Mouse (Mus musculus) inflammation-experienced regulatory T-cells, adult 6 months (primary cell): ENCODE measurements at regions not wholly inside any gene's neighbourhood (a gene's known extent, or its start where the extent isn't known, plus 50 kb on each side); places are given as distances from the start of the nearest gene placed in this dataset.
A peak's percentile ranks its signal among the peaks of the same experiment; 100 is the strongest.

Source experiments
- ATAC-seq: one replicate; pipeline ENCODE4 v1.8.0; 2017

- no peak for ATAC-seq
Measured at GRCm38 (mm10) chr3:121902246-121902645, 50.1 kb upstream of the Arhgap29 start.

GRCm38 (mm10) chr3:121900429-121900844 is 51.9 kb upstream of the Arhgap29 start:
- ATAC-seq = no peak

GRCm38 (mm10) chr3:121897821-121898574 is 54.3 kb upstream of the Arhgap29 start:
- no peak for ATAC-seq

GRCm38 (mm10) chr3:121893606-121894005 is 58.7 kb upstream of the Arhgap29 start:
- no peak for ATAC-seq

GRCm38 (mm10) chr3:121892675-121893074 is 59.7 kb upstream of the Arhgap29 start:
- no peak for ATAC-seq

GRCm38 (mm10) chr3:121891338-121891737 is 61.0 kb upstream of the Arhgap29 start:
- ATAC-seq = no peak

GRCm38 (mm10) chr3:121890563-121890962 is 61.8 kb upstream of the Arhgap29 start:
- no peak for ATAC-seq

- ATAC-seq = no peak
Measured at GRCm38 (mm10) chr3:121886870-121887605, 65.3 kb upstream of the Arhgap29 start.

GRCm38 (mm10) chr3:121886309-121886708 is 66.0 kb upstream of the Arhgap29 start:
- ATAC-seq = no peak

- ATAC-seq = peak; percentile 12
Measured at GRCm38 (mm10) chr3:121885265-121886178, 66.8 kb upstream of the Arhgap29 start.

- peak; percentile 91 for ATAC-seq
Measured at GRCm38 (mm10) chr3:121884328-121885248, 67.8 kb upstream of the Arhgap29 start.

- no peak for ATAC-seq
Measured at GRCm38 (mm10) chr3:121880355-121880754, 65.3 kb upstream of the Abcd3 start.

GRCm38 (mm10) chr3:121875072-121875471 is 60.0 kb upstream of the Abcd3 start:
- no peak for ATAC-seq

GRCm38 (mm10) chr3:121874576-121874975 is 59.5 kb upstream of the Abcd3 start:
- no peak for ATAC-seq

GRCm38 (mm10) chr3:121873572-121873971 is 58.5 kb upstream of the Abcd3 start:
- ATAC-seq = no peak

- no peak for ATAC-seq
Measured at GRCm38 (mm10) chr3:121872685-121873084, 57.6 kb upstream of the Abcd3 start.

GRCm38 (mm10) chr3:121871795-121872194 is 56.7 kb upstream of the Abcd3 start:
- ATAC-seq = no peak

GRCm38 (mm10) chr3:121870726-121871125 is 55.6 kb upstream of the Abcd3 start:
- ATAC-seq = no peak

- ATAC-seq = no peak
Measured at GRCm38 (mm10) chr3:121869694-121870093, 54.6 kb upstream of the Abcd3 start.

- ATAC-seq = no peak
Measured at GRCm38 (mm10) chr3:121867301-121867700, 52.2 kb upstream of the Abcd3 start.

GRCm38 (mm10) chr3:121864734-121865445 is 49.8 kb upstream of the Abcd3 start:
- ATAC-seq = no peak
